Mouse (Mus musculus): ENCODE measurements at regions not wholly inside any gene's neighbourhood (a gene's known extent, or its start where the extent isn't known, plus 50 kb on each side); places are given as distances from the start of the nearest gene placed in this dataset.

DNA sequence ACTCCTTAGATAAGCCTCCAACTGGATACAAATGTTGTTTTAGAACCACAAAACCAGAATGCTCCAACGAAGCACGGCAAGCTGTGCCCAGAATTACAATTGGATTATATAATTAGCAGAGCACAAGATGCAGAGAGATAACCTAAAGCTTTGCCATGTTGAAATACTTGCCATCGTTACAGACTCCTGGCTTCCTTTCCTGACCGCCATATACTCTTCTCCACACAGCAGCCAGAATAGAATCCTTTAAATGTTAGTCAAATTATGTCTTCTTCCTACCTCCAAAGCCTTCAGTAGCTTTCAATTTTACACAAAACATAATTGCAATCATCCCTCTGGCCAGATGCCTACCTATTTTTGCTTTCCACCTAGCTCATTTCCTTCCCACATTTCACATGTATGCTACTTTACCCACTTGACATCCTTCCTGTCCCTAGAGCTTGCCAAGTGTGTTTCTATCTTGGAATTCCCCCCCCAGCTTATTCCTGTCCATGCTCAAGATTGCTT, 52.8 kb upstream of the G2e3 start:
- H3K27me3 ChIP-seq (ENCODE audit: control insufficient read depth, insufficient read depth, low read length): no peaks in the 10 kb centered on the region
- DNase-seq: no peak
- 80% methylated on average over 4 of the region's 4 CpGs for WGBS
- no peak overlapping the region for H3K4me3 ChIP-seq (ENCODE audit: control insufficient read depth, insufficient read depth, low read length)
- no peak overlapping the region for H3K27ac ChIP-seq (ENCODE audit: control insufficient read depth, insufficient read depth, low read length)
- no peak for TF ChIP-seq POLR2A (IDR thresholded peaks at IDR 0.05; ENCODE audit: control insufficient read depth, extremely low read depth, insufficient read depth, low read length, poor library complexity)
- TF ChIP-seq CTCF (IDR thresholded peaks at IDR 0.05; ENCODE audit: borderline replicate concordance, control insufficient read depth, extremely low read depth, insufficient read depth, low read length, poor library complexity): no peak
- H3K4me1 ChIP-seq (replicated peaks; ENCODE audit: control insufficient read depth, insufficient read depth, low read length): no peaks in the 10 kb centered on the region
- H3K36me3 ChIP-seq (ENCODE audit: control insufficient read depth, insufficient read depth, low read length): no peaks in the 10 kb centered on the region

DNA sequence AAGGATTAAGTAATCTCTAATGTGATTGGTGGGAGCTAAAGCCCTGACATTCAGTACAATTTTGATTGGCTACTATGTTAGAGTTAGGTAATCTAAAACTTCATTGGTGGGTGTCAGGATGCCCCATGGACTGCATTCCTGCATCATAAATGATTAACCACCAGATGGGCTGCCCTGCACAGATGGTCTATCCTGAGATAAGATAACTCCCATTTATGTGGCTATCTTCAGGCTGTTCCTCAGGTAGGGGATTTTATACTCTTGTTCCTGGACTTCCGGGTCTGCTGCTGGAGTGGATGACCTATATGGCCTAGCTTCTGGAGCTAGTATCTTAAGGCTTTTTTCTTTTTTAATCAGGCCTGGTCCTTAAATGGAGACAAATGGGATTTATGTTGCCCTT, 69.5 kb upstream of the G2e3 start:
- TF ChIP-seq POLR2A (IDR thresholded peaks at IDR 0.05; ENCODE audit: control insufficient read depth, extremely low read depth, insufficient read depth, low read length, poor library complexity) (no peak), CTCF (IDR thresholded peaks at IDR 0.05; ENCODE audit: borderline replicate concordance, control insufficient read depth, extremely low read depth, insufficient read depth, low read length, poor library complexity) (no peak)
- no peaks in the 10 kb centered on the region for H3K36me3 ChIP-seq (ENCODE audit: control insufficient read depth, insufficient read depth, low read length)
- H3K27me3 ChIP-seq (ENCODE audit: control insufficient read depth, insufficient read depth, low read length): no peaks in the 10 kb centered on the region
- no peaks in the 10 kb centered on the region for H3K4me1 ChIP-seq (replicated peaks; ENCODE audit: control insufficient read depth, insufficient read depth, low read length)
- H3K27ac ChIP-seq (ENCODE audit: control insufficient read depth, insufficient read depth, low read length): no peak overlapping the region
- DNase-seq: no peak
- no peak overlapping the region for H3K4me3 ChIP-seq (ENCODE audit: control insufficient read depth, insufficient read depth, low read length)
- WGBS: 97% methylated on average over 1 of the region's 1 CpGs

DNA sequence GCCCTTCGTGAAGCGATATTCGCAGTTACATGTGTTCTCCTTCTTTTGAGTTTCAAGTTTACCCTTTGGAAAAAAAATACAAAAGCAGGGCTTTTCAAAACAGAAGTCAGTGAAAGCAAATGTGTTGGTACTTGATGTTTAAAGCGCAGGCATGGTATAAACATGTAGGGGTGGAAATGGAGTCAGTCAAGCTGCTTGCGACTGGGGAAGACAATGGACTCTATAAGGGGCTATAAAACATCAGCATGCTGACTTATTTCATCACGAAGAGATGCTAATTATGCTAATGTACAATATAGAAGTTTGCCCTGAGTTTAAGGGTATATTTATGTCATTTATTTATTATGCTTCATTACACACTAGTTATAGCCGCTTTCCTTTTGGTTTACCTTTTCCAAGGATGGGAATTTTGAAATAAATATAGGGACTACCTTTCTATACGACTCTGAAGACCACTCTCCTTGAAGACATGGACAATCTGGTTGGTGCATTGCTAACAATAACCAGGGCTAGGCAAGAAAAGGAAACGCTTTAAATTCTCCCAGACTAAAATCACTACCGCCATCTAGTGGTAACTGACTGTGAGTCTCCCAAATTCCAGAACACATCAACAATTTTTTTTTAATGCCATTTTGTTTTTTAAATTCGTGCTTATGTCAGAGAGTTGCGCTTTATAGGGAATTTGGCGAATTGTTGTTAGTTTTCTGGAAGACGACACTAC, 71.9 kb upstream of the G2e3 start:
- Histone ChIP-seq H3K4me1 (replicated peaks; ENCODE audit: control insufficient read depth, insufficient read depth, low read length) (no peaks in the 10 kb centered on the region), H3K36me3 (ENCODE audit: control insufficient read depth, insufficient read depth, low read length) (no peaks in the 10 kb centered on the region), H3K27me3 (ENCODE audit: control insufficient read depth, insufficient read depth, low read length) (no peaks in the 10 kb centered on the region), H3K4me3 (ENCODE audit: control insufficient read depth, insufficient read depth, low read length) (no peak overlapping the region), H3K27ac (ENCODE audit: control insufficient read depth, insufficient read depth, low read length) (no peak overlapping the region)
- no peak for DNase-seq
- TF ChIP-seq POLR2A (IDR thresholded peaks at IDR 0.05; ENCODE audit: control insufficient read depth, extremely low read depth, insufficient read depth, low read length, poor library complexity) (no peak), CTCF (IDR thresholded peaks at IDR 0.05; ENCODE audit: borderline replicate concordance, control insufficient read depth, extremely low read depth, insufficient read depth, low read length, poor library complexity) (no peak)
- 54% methylated on average over 14 of the region's 14 CpGs for WGBS

DNA sequence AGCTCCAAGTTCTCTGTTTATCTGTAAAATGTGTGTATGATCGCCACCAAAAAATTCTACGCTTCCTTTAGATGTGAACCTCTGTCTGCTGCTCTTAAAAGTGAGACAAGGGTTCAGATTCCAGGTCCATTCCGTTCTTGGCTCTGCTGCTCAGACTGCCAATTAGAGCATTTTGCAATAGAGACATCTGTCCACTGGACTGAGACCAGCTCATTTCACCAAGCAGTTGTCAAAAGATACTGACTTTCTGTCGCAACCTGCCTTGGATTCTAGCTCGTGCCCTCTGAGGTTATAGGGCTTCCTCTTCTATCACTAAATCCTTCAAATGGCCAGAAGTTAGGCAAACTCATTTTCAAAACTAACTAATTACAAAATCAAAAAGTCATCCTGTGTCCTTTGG, 74.4 kb upstream of the G2e3 start:
- DNase-seq: no peak
- TF ChIP-seq POLR2A (IDR thresholded peaks at IDR 0.05; ENCODE audit: control insufficient read depth, extremely low read depth, insufficient read depth, low read length, poor library complexity): no peak
- TF ChIP-seq CTCF (IDR thresholded peaks at IDR 0.05; ENCODE audit: borderline replicate concordance, control insufficient read depth, extremely low read depth, insufficient read depth, low read length, poor library complexity): no peak
- Histone ChIP-seq H3K27ac (ENCODE audit: control insufficient read depth, insufficient read depth, low read length) (no peak overlapping the region), H3K4me3 (ENCODE audit: control insufficient read depth, insufficient read depth, low read length) (no peak overlapping the region), H3K27me3 (ENCODE audit: control insufficient read depth, insufficient read depth, low read length) (no peaks in the 10 kb centered on the region), H3K36me3 (ENCODE audit: control insufficient read depth, insufficient read depth, low read length) (no peaks in the 10 kb centered on the region), H3K4me1 (replicated peaks; ENCODE audit: control insufficient read depth, insufficient read depth, low read length) (no peaks in the 10 kb centered on the region)
- 91% methylated on average over 5 of the region's 5 CpGs for WGBS

DNA sequence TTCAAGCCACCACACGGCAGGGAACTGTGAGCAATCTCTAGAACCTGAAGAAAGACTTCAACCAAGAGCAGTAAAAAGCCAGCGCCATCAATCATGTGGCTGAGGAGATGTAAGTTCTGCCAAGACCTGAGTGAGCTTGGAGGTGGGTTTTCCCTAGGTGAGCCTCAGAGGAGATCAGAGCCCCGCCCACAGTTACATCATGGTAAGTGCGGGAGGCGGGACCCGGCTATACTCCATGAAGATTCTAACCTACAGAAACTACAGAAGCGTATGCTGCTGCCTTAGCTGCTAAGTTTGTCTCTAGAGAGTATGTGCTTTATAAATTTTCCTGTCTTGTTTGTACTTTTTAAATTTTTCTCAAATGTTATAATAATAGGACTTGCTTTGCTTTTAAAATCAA, 105.0 kb upstream of the G2e3 start:
- Histone ChIP-seq H3K4me1 (replicated peaks; ENCODE audit: control insufficient read depth, insufficient read depth, low read length) (no peaks in the 10 kb centered on the region), H3K4me3 (ENCODE audit: control insufficient read depth, insufficient read depth, low read length) (no peak overlapping the region), H3K27ac (ENCODE audit: control insufficient read depth, insufficient read depth, low read length) (no peak overlapping the region), H3K36me3 (ENCODE audit: control insufficient read depth, insufficient read depth, low read length) (no peaks in the 10 kb centered on the region), H3K27me3 (ENCODE audit: control insufficient read depth, insufficient read depth, low read length) (no peaks in the 10 kb centered on the region)
- DNase-seq: no peak
- no peak for TF ChIP-seq CTCF (IDR thresholded peaks at IDR 0.05; ENCODE audit: borderline replicate concordance, control insufficient read depth, extremely low read depth, insufficient read depth, low read length, poor library complexity)
- no peak for TF ChIP-seq POLR2A (IDR thresholded peaks at IDR 0.05; ENCODE audit: control insufficient read depth, extremely low read depth, insufficient read depth, low read length, poor library complexity)
- 92% methylated on average over 7 of the region's 7 CpGs for WGBS

DNA sequence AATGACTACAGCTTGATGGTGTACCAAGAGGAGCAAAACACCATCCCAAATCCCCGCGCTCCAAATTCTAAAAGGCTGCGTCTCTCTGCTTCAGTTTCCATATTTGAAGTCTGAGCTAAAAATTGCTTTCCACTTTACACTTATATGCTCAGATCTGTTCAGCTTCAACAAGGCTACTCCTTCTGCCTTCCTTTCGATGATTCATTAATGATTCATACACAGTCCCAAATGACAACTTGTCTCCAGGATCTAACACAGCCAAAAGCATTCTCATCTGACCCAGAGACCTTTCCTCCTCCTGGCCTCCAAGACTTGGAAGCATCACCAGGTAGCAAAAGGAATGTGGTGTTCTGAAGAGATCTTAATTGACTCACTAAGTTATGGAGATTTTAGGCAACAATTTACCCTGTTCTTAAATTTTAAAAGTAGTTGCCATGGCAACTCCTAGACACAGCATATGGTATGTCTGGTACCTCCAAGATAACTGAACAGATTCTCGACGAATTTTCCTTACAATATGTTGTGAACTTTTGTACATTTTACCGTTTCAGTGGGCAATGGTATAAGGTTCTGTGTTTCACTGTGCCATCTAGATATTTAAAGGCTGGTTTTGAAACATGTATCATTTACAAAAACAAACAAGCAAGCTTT, 106.6 kb upstream of the G2e3 start:
- H3K4me3 ChIP-seq (ENCODE audit: control insufficient read depth, insufficient read depth, low read length): no peak overlapping the region
- H3K27ac ChIP-seq (ENCODE audit: control insufficient read depth, insufficient read depth, low read length): no peak overlapping the region
- DNase-seq: no peak
- no peaks in the 10 kb centered on the region for H3K4me1 ChIP-seq (replicated peaks; ENCODE audit: control insufficient read depth, insufficient read depth, low read length)
- no peaks in the 10 kb centered on the region for H3K36me3 ChIP-seq (ENCODE audit: control insufficient read depth, insufficient read depth, low read length)
- no peak for TF ChIP-seq POLR2A (IDR thresholded peaks at IDR 0.05; ENCODE audit: control insufficient read depth, extremely low read depth, insufficient read depth, low read length, poor library complexity)
- no peak for TF ChIP-seq CTCF (IDR thresholded peaks at IDR 0.05; ENCODE audit: borderline replicate concordance, control insufficient read depth, extremely low read depth, insufficient read depth, low read length, poor library complexity)
- WGBS: 93% methylated on average over 7 of the region's 7 CpGs
- H3K27me3 ChIP-seq (ENCODE audit: control insufficient read depth, insufficient read depth, low read length): no peaks in the 10 kb centered on the region
